Mouse (Mus musculus): ENCODE measurements around the gene Pkd1l1.

- TF ChIP-seq POLR2A (IDR thresholded peaks at IDR 0.05; ENCODE audit: borderline replicate concordance, control insufficient read depth, low read depth, low read length) (no peak), CTCF (IDR thresholded peaks at IDR 0.05; ENCODE audit: control insufficient read depth, insufficient read depth, low read length) (no peak)
These were observed 56.9 kb downstream of the Pkd1l1 start for GRCm38 (mm10) chr11:8916081-8916671.

All from bone marrow, adult 2 months (tissue).